Mouse (Mus musculus) forebrain, embryonic 10.5 days (tissue): ENCODE results near the gene Fbxw8. TPM values are rescaled to one million over a fixed set of nuclear protein-coding genes. Genes with fewer than 3 reads are reported as not detected.
A peak's percentile ranks its signal among the peaks of the same experiment; 100 is the strongest.

Experiments
- DNase-seq: peaks from one replicate; pipeline ENCODE4 v3.0.0-alpha.2; 2017; ENCODE audit warnings: low spot score; ENCODE audit errors: extremely low spot score
- H3K27ac ChIP-seq: fragments of 300-500 bp; sonication (generic); 2 replicates; pipeline ENCODE4 v1.5.1; 2016; ENCODE audit warnings: mild to moderate bottlenecking
- H3K27me3 ChIP-seq: fragments of 300-500 bp; sonication (generic); 2 replicates; pipeline ENCODE4 v1.6.1; 2016; ENCODE audit warnings: mild to moderate bottlenecking; ENCODE audit not compliant: poor library complexity, severe bottlenecking
- H3K36me3 ChIP-seq: fragments of 300-500 bp; sonication (generic); replicated peaks from 2 replicates; pipeline ENCODE4 v1.6.1; 2016; ENCODE audit warnings: mild to moderate bottlenecking, moderate library complexity
- H3K4me1 ChIP-seq: fragments of 300-500 bp; sonication (generic); 2 replicates; pipeline ENCODE4 v1.6.1; 2016
- H3K4me3 ChIP-seq: fragments of 300-500 bp; sonication (generic); 2 replicates; pipeline ENCODE4 v1.5.1; 2016; ENCODE audit warnings: mild to moderate bottlenecking, moderate library complexity
- H3K9me3 ChIP-seq: fragments of 300-500 bp; sonication (generic); 2 replicates; pipeline ENCODE4 v1.6.1; 2016; ENCODE audit warnings: mild to moderate bottlenecking, moderate library complexity
- WGBS: fragments of 180-500 bp; shearing (Covaris S2); methylation state at CpG from one replicate; pipeline ENCODE4 v1.1.7; 2016; 5-methylcytosine and 5-hydroxymethylcytosine counted together
- polyA plus RNA-seq: library from polyadenylated mRNA; unstranded; fragments of >200 nt; fragmentation: Nextera tagmentation; extraction: Ambion mirVana; gene quantifications from 2 replicates; pipeline ENCODE4 v1.2.1, GENCODE M21; 2016

Gene Fbxw8
- polyA plus RNA-seq, 1 experiment from 2014 or later, result 33.8 TPM

DNA sequence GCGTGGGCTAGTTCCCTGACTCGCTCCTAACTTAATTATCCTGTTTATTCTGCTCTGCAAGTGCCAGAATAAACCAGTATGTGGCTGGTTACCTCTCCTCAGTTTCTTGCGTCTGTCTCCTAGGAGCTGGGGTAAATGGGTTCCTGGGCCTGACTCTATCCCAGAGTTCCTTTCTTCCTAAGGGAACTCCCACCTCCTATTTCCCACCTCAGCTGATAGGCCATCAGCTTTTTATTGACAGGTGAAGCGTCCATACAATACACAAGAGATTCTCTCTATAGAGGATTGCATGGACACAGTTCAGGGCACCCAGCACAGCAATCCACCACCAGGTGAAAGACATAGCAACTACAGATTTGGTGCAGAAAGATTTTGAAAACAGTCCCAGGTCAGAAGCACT, 111.5 kb downstream of the Fbxw8 start:
- peaks cover 8% of the 10 kb centered on the region for H3K4me1 ChIP-seq
- WGBS, result 87% methylated on average over 4 of the region's 4 CpGs
- no peak overlapping the region for H3K4me3 ChIP-seq
- no peaks in the 10 kb centered on the region for H3K36me3 ChIP-seq
- H3K27me3 ChIP-seq, result peaks cover 9% of the 10 kb centered on the region; the same call in 1 of the 2 replicates
- no peaks in the 10 kb centered on the region; the same call in 1 of the 2 replicates for H3K9me3 ChIP-seq
- DNase-seq, result no peak
- no peak overlapping the region for H3K27ac ChIP-seq

DNA sequence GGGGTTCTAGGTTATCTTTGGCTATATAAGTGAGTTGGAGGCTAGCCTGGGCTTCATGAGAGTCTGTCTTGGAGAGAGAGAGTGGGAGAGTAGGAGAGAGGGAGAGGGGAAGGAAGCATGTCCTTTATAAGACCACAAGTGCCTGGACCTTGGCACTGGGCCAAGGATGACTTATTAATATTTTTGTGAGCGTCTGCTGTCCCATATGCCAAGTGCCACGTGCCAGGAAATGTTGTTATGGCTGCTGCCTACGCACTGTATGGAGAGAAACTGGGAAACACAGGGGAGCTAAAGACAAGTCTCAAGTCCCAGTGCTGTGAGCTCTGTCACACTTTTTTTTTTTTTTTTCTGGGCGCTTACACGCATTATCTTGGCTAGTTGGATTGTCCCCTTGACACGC, 112.7 kb downstream of the Fbxw8 start:
- no peak for DNase-seq
- H3K4me3 ChIP-seq, result no peak overlapping the region
- WGBS, result 92% methylated on average over 6 of the region's 6 CpGs

DNA sequence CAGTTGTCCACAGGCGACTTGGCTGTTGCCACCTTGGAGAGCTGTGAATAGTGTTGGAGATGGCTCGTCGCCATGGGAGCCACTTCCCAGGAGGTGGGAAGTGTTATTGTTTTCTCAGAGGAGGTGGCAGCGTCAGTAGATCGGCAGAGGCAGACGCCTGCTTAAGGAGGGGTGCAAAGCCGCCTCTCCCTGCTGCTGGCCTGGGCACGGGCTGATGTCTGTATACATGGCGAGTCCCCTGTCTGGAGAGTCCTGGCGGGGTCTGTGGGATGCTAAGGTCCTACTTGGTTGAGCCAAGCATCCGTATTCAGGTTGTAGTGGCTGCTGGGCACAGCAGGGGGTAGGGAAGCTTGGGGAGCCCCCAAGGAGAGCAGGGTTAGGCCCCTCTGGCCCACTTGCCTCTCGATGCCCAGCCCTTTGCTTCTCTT, 116.0 kb downstream of the Fbxw8 start:
- Histone ChIP-seq H3K4me1 (peaks cover 24% of the 10 kb centered on the region), H3K9me3 (no peaks in the 10 kb centered on the region; the same call in 1 of the 2 replicates), H3K27me3 (peaks cover 20% of the 10 kb centered on the region), H3K36me3 (no peaks in the 10 kb centered on the region), H3K27ac (peak overlapping the region; percentile 40; the same call in 1 of the 2 replicates), H3K4me3 (no peak overlapping the region)
- WGBS, result 31% methylated on average over 12 of the region's 12 CpGs
- DNase-seq, result no peak

More for the DNA sequence above, 112.7 kb downstream of the Fbxw8 start:
- Histone ChIP-seq H3K27ac (no peak overlapping the region), H3K9me3 (no peaks in the 10 kb centered on the region; the same call in 1 of the 2 replicates), H3K36me3 (no peaks in the 10 kb centered on the region), H3K27me3 (peaks cover 10% of the 10 kb centered on the region; the same call in 1 of the 2 replicates), H3K4me1 (peaks cover 15% of the 10 kb centered on the region)

DNA sequence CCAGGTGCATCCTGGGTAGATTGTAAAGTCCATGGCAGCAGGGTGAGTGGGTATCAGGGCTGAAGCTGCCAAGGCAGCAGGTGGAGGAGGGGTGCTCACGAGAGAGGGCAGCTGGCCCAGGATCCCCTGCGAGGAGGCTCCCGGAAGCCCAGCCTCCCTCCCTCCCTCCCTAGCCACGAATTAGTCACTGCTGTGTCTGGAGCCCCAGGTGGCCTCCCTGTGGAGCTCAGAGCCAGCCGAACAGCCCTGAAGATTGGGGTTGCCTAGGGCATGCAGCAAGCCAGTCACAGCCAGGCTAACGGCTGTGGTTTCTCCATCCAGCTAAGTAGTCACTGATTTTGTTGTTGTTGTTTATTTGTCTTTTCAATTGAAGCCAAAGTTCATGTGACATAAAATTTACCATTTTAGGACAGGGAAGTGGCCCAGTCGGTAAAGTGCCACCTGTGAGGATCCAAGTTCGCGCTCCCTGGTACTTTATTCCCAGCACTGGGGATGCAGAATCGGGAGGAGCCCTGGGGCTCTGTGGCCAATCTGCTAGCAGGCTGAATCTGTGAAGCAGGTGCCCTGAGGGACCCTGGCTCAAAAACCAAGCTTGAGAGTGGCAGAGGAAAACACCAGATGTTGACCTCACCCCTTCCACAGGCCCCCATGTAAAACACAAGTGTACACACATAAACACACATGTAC, 117.3 kb downstream of the Fbxw8 start:
- 9% methylated on average over 10 of the region's 10 CpGs for WGBS
- H3K27ac ChIP-seq, result peak overlapping the region; percentile 67
- peak overlapping the region; percentile 31; the same call in 1 of the 2 replicates for H3K4me3 ChIP-seq
- peaks cover 20% of the 10 kb centered on the region for H3K27me3 ChIP-seq
- no peak for DNase-seq
- peaks cover 24% of the 10 kb centered on the region for H3K4me1 ChIP-seq
- H3K36me3 ChIP-seq, result no peaks in the 10 kb centered on the region
- no peaks in the 10 kb centered on the region; the same call in 1 of the 2 replicates for H3K9me3 ChIP-seq

DNA sequence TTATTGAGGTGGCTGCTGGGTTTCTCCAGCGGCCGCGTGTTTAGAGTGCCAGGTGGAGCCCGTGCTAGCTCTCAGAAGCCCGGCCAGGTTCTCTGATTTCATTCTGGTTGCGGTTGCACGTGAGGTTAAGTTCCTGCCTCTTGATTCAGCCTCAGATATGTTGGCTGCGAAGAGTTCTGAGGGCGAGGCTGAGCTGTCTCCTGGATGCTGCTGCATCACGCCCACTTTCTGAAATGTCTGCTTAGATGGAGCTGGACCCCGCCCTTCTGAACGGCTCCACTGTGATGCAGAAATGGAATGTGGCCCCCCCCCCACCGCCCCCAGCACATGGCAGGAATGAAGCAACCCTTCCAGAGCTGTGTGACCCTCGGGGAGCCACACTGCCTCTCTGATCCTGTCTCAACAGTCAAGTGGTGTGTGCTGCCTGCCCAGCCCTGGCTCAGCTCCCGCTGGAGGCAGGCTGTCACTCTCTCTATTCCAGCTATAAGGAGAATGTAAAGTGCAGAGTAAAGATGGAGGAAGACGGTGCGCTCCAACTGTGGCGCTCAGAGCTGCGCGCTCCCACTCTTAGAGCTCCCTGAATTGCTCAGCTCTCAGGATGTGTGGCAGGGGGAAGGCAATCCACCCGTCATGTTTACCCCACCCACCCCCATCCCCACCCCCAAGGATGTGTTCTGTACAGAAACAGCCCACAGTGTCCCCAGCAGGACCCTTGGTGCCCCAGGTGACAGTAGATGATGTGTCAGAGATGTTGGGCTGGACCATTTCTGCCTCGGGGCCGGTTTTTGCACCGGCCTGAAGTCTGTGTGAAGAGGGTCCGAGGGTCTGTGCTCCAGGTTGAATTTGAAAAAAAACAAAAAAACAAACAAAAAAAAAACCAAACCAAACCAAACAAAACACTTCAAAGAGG, 118.1 kb downstream of the Fbxw8 start:
- Histone ChIP-seq H3K4me3 (peak overlapping the region; percentile 31), H3K4me1 (peaks cover 24% of the 10 kb centered on the region), H3K27ac (peak overlapping the region; percentile 67), H3K27me3 (peaks cover 20% of the 10 kb centered on the region), H3K36me3 (no peaks in the 10 kb centered on the region), H3K9me3 (no peaks in the 10 kb centered on the region; the same call in 1 of the 2 replicates)
- 42% methylated on average over 25 of the region's 25 CpGs for WGBS
- no peak for DNase-seq

DNA sequence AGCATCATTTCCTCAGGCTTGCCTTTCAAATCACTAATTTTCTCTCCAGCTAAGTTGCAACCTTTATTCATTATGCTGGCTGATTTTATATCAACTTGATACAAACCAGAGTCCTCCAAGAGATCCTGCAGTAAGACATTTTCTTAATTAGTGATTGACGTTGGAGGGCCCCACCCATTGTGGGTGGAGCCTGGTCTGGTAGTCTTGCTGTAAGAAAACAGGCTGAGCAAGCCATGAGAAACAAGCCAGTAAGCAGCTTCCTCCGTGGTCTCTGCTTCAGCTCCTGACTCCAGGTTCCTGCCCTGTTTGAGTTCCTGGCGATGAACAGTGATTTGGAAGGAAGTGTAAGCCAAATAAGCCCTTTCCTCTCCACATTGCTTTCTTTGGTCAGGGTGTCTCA, 119.5 kb downstream of the Fbxw8 start:
- Histone ChIP-seq H3K36me3 (no peaks in the 10 kb centered on the region), H3K27ac (no peak overlapping the region), H3K9me3 (no peaks in the 10 kb centered on the region; the same call in 1 of the 2 replicates), H3K4me1 (peaks cover 34% of the 10 kb centered on the region), H3K4me3 (no peak overlapping the region), H3K27me3 (peaks cover 32% of the 10 kb centered on the region)
- WGBS, result 70% methylated on average over 3 of the region's 3 CpGs
- no peak for DNase-seq

DNA sequence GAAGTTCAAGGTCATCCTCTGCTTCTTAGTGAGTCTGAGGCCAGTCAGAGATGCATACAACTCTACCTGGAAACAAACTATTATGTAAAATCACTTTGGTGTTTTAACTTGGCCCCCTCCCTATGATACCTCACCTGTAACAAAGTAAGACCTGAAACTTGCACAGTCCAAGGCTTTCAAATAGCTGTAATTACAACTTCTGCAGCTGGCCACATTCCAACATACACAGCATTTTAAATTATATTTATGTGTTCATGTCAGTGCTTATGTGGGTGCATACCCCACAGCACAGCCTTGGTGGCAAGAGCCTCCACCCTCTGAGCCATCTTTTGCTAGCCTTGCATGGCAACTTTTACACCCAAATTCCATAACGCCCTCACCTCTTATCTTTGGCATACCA, 120.6 kb downstream of the Fbxw8 start:
- 96% methylated on average over 1 of the region's 1 CpGs for WGBS
- Histone ChIP-seq H3K27ac (no peak overlapping the region), H3K4me1 (peaks cover 37% of the 10 kb centered on the region), H3K4me3 (no peak overlapping the region), H3K27me3 (peaks cover 43% of the 10 kb centered on the region), H3K36me3 (no peaks in the 10 kb centered on the region), H3K9me3 (no peaks in the 10 kb centered on the region; the same call in 1 of the 2 replicates)
- DNase-seq, result no peak

DNA sequence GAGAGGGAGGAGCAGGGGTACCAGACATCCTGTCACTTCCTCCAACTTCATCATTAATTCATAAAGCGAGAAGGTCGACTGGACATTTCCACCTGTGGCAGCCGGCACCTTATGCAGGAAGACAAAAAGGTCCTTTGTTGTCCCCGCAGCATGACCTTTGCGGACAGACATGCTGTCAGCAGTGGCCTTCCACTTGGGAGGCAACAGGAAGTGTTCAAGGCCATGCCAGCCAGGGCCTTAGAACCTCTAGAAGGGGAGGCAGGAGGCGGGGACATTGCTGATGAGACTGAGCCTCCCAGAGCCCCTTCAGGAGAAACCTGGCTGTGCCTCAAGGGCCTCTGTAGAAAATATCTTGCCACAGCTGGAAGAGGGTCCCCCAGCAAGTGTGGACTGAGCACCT, 121.5 kb downstream of the Fbxw8 start:
- peaks cover 38% of the 10 kb centered on the region for H3K4me1 ChIP-seq
- no peaks in the 10 kb centered on the region; the same call in 1 of the 2 replicates for H3K9me3 ChIP-seq
- H3K36me3 ChIP-seq, result no peaks in the 10 kb centered on the region
- 74% methylated on average over 6 of the region's 6 CpGs for WGBS
- peaks cover 43% of the 10 kb centered on the region for H3K27me3 ChIP-seq
- H3K27ac ChIP-seq, result no peak overlapping the region
- H3K4me3 ChIP-seq, result no peak overlapping the region
- DNase-seq, result no peak

DNA sequence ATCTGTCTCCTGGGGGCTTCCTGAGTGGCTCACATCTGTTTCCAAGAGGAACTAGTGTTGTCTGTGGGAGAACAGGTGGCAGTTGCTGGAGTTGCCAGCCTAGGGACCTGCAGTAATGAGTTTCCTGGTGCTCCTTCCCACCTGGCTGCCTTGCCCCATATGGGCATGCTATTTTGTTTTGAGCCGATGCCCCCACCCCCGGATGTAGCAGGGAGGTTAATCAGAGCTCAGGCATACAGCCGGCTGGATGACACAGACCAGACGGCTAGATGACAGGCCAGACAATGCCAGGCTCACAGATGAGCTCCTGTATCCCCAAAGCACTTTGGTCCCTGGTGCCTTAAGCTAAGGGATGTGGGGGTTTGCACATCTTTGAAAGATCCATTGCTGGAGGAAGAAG, 121.9 kb downstream of the Fbxw8 start:
- Histone ChIP-seq H3K27me3 (peaks cover 47% of the 10 kb centered on the region), H3K4me3 (no peak overlapping the region), H3K27ac (no peak overlapping the region), H3K9me3 (no peaks in the 10 kb centered on the region; the same call in 1 of the 2 replicates), H3K36me3 (no peaks in the 10 kb centered on the region), H3K4me1 (peaks cover 42% of the 10 kb centered on the region)
- 76% methylated on average over 4 of the region's 4 CpGs for WGBS
- DNase-seq, result no peak

DNA sequence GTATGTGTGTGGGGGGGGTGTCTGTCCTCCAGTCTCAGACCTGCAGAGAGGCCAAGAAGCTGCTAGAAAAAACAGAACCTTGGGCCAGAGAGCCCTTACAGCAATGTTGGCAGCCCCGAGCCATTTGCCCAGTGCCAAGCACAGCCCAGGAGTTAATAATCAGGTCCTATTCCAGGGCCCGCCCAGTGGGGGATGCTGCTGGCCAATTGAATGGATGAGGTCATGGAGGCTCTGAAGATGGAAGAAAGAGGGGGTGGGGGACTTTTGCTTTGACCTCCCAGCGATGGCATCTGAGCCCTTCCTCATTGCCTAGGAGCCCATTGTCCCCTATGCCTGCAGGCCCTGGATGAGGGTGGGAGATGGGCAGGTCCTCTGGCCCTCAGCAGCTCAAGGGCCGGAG, 123.8 kb downstream of the Fbxw8 start:
- no peak for DNase-seq
- Histone ChIP-seq H3K4me1 (peaks cover 45% of the 10 kb centered on the region), H3K9me3 (no peaks in the 10 kb centered on the region; the same call in 1 of the 2 replicates), H3K4me3 (no peak overlapping the region), H3K27me3 (peaks cover 56% of the 10 kb centered on the region), H3K36me3 (no peaks in the 10 kb centered on the region), H3K27ac (no peak overlapping the region)
- WGBS, result 38% methylated on average over 4 of the region's 4 CpGs

DNA sequence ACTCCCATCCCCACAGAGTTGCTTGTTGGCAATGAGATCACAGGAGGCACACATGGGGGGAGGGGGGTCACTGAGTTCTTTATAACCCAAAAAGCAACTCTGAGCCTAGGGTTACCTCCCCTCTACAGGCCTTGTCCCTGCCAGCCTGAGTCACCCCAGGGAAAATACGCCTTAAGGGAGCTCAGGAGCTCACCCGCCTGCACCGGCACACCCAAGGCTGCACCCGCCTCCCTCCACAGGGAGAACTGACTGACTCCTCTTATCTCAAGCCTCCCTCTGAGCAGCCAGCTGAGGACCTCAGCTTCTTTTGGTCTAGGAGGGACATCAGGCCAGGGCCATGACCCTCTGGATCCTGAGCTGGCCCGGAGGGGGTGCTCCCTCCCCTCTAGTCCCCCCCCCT, 124.2 kb downstream of the Fbxw8 start:
- no peak overlapping the region for H3K27ac ChIP-seq
- H3K4me3 ChIP-seq, result no peak overlapping the region
- no peak for DNase-seq
- H3K4me1 ChIP-seq, result peaks cover 49% of the 10 kb centered on the region
- peaks cover 59% of the 10 kb centered on the region for H3K27me3 ChIP-seq
- WGBS, result 49% methylated on average over 5 of the region's 5 CpGs
- no peaks in the 10 kb centered on the region; the same call in 1 of the 2 replicates for H3K9me3 ChIP-seq
- H3K36me3 ChIP-seq, result no peaks in the 10 kb centered on the region

DNA sequence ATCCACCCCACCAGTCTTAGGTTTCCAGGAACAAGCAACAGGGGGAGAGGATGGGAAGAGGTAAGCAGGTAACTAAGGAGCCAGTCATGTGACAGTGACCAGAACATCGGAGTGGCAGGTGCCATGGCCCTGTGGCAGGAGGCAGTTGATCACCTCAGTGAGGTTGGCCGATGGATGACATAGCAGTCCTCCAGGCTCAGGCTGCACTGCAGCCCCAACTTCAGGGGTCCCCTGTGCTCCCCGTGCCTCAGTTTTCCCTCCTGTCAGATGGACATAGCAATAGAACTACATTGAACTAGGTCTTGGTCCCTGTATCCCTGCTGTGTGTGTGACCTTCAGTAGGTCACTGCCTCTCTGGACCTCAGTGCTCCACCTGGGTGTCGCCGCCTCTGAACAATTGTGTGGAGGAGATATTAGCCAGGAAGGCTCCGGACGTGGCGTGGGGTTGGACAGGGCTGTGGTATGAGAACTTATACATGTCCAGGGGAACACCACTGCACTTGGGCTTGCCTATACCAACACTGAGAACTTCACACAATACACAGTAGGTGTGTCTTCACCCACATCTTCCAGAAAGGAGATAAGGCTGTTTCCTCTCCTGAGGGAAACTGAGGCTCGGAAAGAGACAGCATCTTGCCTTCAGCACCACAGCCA, 125.1 kb downstream of the Fbxw8 start:
- Histone ChIP-seq H3K27ac (no peak overlapping the region), H3K27me3 (peaks cover 68% of the 10 kb centered on the region), H3K36me3 (no peaks in the 10 kb centered on the region), H3K4me3 (no peak overlapping the region), H3K4me1 (peaks cover 57% of the 10 kb centered on the region), H3K9me3 (no peaks in the 10 kb centered on the region; the same call in 1 of the 2 replicates)
- DNase-seq, result no peak
- 92% methylated on average over 9 of the region's 9 CpGs for WGBS
